In genomic region chr11:103115163-103116007, GRCm38 (mm10) we compare ENCODE assay signal across 7 mouse cellular contexts. TPM values are rescaled to one million over a fixed set of nuclear protein-coding genes. Genes with fewer than 3 reads are reported as not detected.
DNase-seq lines count a peak whose midpoint lies in the region; ATAC-seq lines count a peak whose summit lies in the region.

No protein-coding gene starts in this region.

- ATAC-seq in inflammation-experienced regulatory T-cells, adult 6 months: peak; percentile 47

- peak; percentile 90 to 96 for DNase-seq in adrenal gland, adult (ENCODE audit: inconsistent age in 2 of 2, low spot score in 1 of 2)
- peak; percentile 90 for DNase-seq in embryo, embryonic 10 days (ENCODE audit: low spot score)
- DNase-seq in gastrocnemius, postnatal 10 days: peak; percentile 73
- DNase-seq in left cerebral cortex, postnatal 25 days (ENCODE audit: low spot score in 2 of 2): peak; percentile 78 to 91
- peak; percentile 82 for DNase-seq in mesoderm, embryonic 11.5 days (ENCODE audit: low read depth, low spot score)
- peak; percentile 89 for DNase-seq in skeletal muscle tissue, adult 2 months (ENCODE audit: low read depth, low spot score)

- intact Hi-C loops in left cerebral cortex, postnatal 25 days (cut with DNase I): loop anchor here (1.0 to 5.0 kb wide), 4 partner anchors 13 to 212 kb away; partner anchors contain the start of genes Hexim2 and Map3k14

RNA-seq across cellular contexts. Expression of gene Hexim1, which starts 0.6 kb away (rescaled TPM):
- 10 to 100 TPM; 24.0 to 26.7 TPM for total RNA-seq in gastrocnemius, postnatal 10 days (2021)
- polyA plus RNA-seq in inflammation-experienced regulatory T-cells, adult 6 months (2017; shearing (Covaris generic)): 1 to 10 TPM; 3.0 to 3.7 (median 3.5) TPM
- total RNA-seq in left cerebral cortex, postnatal 25 days (2021): 10 to 100 TPM; 46.5 to 50.8 TPM

RNA-seq across cellular contexts. Expression of gene Acbd4, which starts 13.9 kb away (rescaled TPM):
- 10 to 100 TPM; 34.9 to 50.5 TPM for total RNA-seq in gastrocnemius, postnatal 10 days (2021)
- polyA plus RNA-seq in inflammation-experienced regulatory T-cells, adult 6 months (2017; shearing (Covaris generic)): 10 to 100 TPM; 21.5 to 28.5 (median 25.4) TPM
- total RNA-seq in left cerebral cortex, postnatal 25 days (2021): 10 to 100 TPM; 68.9 to 70.7 TPM

RNA-seq across cellular contexts. Expression of gene Plcd3, which starts 13.9 kb away (rescaled TPM):
- total RNA-seq in gastrocnemius, postnatal 10 days (2021): 1 to 10 TPM; 5.8 to 8.6 TPM
- not detected for polyA plus RNA-seq in inflammation-experienced regulatory T-cells, adult 6 months (2017; shearing (Covaris generic))
- 10 to 100 TPM; 13.3 to 13.8 TPM for total RNA-seq in left cerebral cortex, postnatal 25 days (2021)

RNA-seq across cellular contexts. Expression of gene Hexim2, which starts 16.8 kb away (rescaled TPM):
- 1 to 10 TPM; 5.8 to 6.7 TPM for total RNA-seq in gastrocnemius, postnatal 10 days (2021)
- 1 to 10 TPM in 2 of 3 experiments, under 1 TPM in 1; 0.44 to 2.1 (median 2.0) TPM for polyA plus RNA-seq in inflammation-experienced regulatory T-cells, adult 6 months (2017; shearing (Covaris generic))
- total RNA-seq in left cerebral cortex, postnatal 25 days (2021): 10 to 100 TPM; 11.7 to 13.6 TPM

RNA-seq across cellular contexts. Expression of gene Fmnl1, which starts 55.5 kb away (rescaled TPM):
- 1 to 10 TPM; 6.3 to 8.9 TPM for total RNA-seq in gastrocnemius, postnatal 10 days (2021)
- polyA plus RNA-seq in inflammation-experienced regulatory T-cells, adult 6 months (2017; shearing (Covaris generic)): 10 to 100 TPM; 52.9 to 64.4 (median 60.6) TPM
- total RNA-seq in left cerebral cortex, postnatal 25 days (2021): 100 to 1,000 TPM; 146 to 197 TPM

Comparison
In these comparisons a context has a peak if more than half of its experiments do, and no peak if none do; other contexts are left out.
1. Peak in every context shown above with its lines: DNase-seq and ATAC-seq.